Mouse (Mus musculus) Patski (cell line): Measurements from ENCODE around the gene Nup160. TPM values are rescaled to one million over a fixed set of nuclear protein-coding genes. Genes with fewer than 3 reads are reported as not detected.
A peak's percentile ranks its signal among the peaks of the same experiment; 100 is the strongest.

ENCODE experiments used
- ATAC-seq: fragments of 100-300 bp; one replicate; pipeline ENCODE4 v1.8.0; 2021
- CTCF ChIA-PET: fragments of 350-600 bp; sonication (Branson Sonifier 250); formaldehyde crosslinking; loops from one replicate; lab custom pipeline; 2022; ENCODE audit warnings: inconsistent platforms; lab: Charles Lee
- POLR2A ChIA-PET: fragments of 350-600 bp; sonication (Branson Sonifier 250); formaldehyde crosslinking; loops from one replicate; lab custom pipeline; 2022; ENCODE audit warnings: antibody characterized with exemption, inconsistent platforms; lab: Charles Lee
- DNase-seq: peaks from one replicate; pipeline ENCODE4 v3.0.0-alpha.2; 2011; ENCODE audit warnings: low read depth, low spot score
- H3K27me3 ChIP-seq: fragments of 371-371 bp; one replicate; pipeline ENCODE4 v1.5.1; 2021
- CTCF ChIP-seq: fragments of 100-300 bp; IDR thresholded peaks from one replicate; pipeline ENCODE4 v1.5.1; 2021
- in situ Hi-C: fragments of 300-500 bp; cut with MboI; formaldehyde crosslinking; loops from 3 replicates; pipeline ENCODE4 v1.11.1; 2018; ENCODE audit warnings: low pct_unique_long_range_greater_than_20kb, mixed read lengths
- polyA plus RNA-seq: library from polyadenylated mRNA; unstranded; gene quantifications from one replicate; pipeline ENCODE4 v1.2.3, GENCODE M21; 2021

Gene Nup160
- polyA plus RNA-seq, 1 experiment from 2014 or later = 32.2 TPM

DNA sequence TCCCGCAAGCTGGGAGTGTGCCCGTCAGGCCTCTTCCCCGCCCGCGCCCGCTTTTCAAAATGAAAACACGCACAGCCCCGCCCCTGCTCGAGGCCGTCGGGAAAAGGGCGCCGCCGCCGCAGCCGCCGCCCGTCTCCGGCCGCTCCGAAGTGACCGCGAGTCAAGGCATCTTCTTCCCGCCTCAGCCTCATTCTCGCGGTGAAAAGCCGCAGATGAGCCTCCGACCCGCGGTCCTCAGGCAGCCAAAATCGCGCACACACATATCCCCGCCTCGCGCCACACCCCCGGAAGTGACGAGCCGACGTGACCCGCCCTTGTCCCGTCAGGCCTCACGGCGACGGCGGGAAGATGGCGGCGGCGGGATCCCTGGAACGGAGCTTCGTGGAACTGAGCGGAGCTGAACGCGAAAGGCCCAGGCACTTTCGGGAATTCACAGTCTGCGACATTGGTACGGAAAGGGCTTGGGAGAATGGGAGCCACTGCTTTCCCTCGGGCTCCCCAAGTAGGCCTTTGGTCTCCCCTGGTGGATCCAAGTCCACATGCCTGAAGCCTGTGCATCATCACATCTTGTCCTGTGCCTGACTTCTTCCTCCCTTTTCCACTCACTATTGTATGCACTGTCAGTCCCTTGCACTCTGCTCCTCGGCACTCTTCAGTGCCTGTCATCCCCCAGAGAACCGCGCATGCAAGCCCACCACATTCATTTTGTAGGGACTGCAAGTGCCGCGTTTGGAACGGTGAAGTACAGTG is 2.2 kb downstream of the Nup160 start:
- DNase-seq = no peak
- peak; percentile 95 for ATAC-seq
- CTCF ChIA-PET = interaction anchor here (1.3 to 1.7 kb wide), 3 partner anchors 114 to 205 kb away, joined by 3 to 4 read pairs (median 3); no protein-coding TSS in a partner anchor
- no peak for TF ChIP-seq CTCF
- no peaks in the 10 kb centered on the region for H3K27me3 ChIP-seq
- in situ Hi-C loops = loop anchor here (5.0 kb wide), 1 partner anchor 97 kb away; the partner anchor contains the start of gene Ptprj
- POLR2A ChIA-PET = interaction anchor here (0.8 to 1.1 kb wide), 2 partner anchors 170 to 205 kb away, joined by 3 to 5 read pairs; no protein-coding TSS in a partner anchor

DNA sequence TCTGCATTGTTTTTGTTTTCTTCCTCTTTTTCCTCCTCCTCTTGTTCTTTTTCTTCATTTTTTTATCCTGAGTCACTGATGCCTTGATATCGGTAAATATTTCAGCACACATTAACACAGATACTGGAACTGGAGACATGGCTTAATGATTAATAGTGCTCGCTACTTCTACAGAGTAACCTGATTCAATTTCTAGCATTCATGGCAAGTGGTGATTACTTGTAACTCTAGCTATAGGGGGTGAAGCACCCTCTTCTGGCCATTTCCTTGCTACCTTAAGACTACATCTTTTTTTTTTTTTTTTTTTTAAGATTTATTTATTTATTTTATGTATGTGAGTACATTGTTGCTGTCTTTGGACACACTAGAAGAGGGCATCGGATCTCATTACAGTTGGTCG is 23.9 kb downstream of the Nup160 start:
- in situ Hi-C loops = no loop called here
- ChIA-PET CTCF (interaction anchor here (1.1 kb wide), 1 partner anchor 11 kb away, joined by 3 read pairs; no protein-coding TSS in a partner anchor), POLR2A (interaction anchor here (0.6 kb wide), 1 partner anchor 230 kb away, joined by 3 read pairs; no protein-coding TSS in a partner anchor)
- peak; percentile 40 for TF ChIP-seq CTCF
- DNase-seq = no peak
- H3K27me3 ChIP-seq = no peaks in the 10 kb centered on the region
- peak; percentile 73 for ATAC-seq

DNA sequence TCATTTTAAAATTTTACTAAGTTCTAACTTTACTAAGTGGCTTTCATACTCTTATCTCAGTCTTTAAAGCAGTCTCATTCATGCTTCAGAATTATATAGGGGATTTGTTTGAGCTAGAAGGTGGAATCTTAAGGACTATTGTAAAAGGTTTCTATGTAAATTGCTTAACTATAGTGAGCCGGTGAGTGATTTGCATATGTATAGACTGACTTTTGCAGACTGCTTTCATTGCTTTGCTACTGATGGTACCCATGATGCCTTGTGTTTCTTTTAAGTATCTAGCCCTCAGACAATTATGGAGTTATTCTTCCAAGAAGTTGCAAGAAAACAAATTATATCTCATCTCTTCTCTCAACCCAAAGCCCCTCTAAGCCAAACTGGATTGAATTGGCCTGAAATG is 31.5 kb downstream of the Nup160 start:
- ATAC-seq = no peak
- no peak for TF ChIP-seq CTCF
- in situ Hi-C loops = no loop called here
- ChIA-PET POLR2A (no interaction called here), CTCF (interaction anchor here (0.7 kb wide), 1 partner anchor 11 kb away, joined by 3 read pairs; no protein-coding TSS in a partner anchor)
- DNase-seq = no peak
- no peaks in the 10 kb centered on the region for H3K27me3 ChIP-seq

DNA sequence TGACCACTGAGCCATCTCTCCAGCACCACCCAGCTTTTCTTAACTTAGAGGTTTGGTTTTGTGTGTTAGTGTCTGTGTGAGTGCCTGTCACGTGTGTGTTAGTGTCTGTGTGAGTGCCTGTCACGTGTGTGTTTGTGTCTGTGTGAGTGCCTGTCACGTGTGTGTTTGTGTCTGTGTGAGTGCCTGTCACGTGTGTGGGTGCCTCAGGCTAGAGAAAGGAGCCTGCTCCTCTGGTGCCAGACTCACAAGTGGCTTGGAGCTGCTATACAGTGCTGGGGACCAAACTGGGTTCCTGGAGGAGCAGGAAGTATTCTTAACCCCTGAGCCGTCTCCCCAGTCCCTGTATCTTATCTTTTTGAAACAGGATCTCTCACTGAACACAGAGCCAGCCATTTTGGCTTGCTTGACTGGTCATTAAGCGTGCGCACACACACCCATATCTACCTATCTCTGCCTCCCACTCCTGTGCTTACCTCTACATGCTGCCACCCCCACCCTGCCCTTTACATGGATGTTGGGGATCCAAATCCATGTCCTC is 38.6 kb downstream of the Nup160 start:
- CTCF ChIA-PET = no interaction called here
- H3K27me3 ChIP-seq = no peaks in the 10 kb centered on the region
- DNase-seq (no peak), ATAC-seq (no peak)
- in situ Hi-C loops = no loop called here
- no peak for TF ChIP-seq CTCF
- POLR2A ChIA-PET = no interaction called here

DNA sequence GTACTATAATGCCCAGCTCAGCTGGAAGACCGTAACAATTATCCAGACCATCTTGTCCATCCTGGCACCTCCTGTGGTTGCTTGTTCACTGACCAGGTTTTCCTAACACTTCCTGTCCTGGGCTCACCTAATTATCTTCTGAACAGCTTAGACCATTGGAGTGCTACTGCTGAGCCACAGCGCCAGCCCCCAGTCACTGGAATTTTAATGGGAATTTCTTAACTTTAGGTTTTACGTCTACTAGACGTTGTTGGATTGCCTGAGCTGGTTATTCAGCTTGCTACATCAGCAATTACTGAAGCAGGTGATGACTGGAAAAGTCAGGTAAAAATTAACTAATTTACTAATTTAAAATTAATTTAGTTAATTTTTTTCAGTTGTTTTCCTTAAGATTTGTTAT is 40.4 kb downstream of the Nup160 start:
- POLR2A ChIA-PET = no interaction called here
- CTCF ChIA-PET = no interaction called here
- DNase-seq = no peak
- no peaks in the 10 kb centered on the region for H3K27me3 ChIP-seq
- TF ChIP-seq CTCF = no peak
- no peak for ATAC-seq
- in situ Hi-C loops = no loop called here

DNA sequence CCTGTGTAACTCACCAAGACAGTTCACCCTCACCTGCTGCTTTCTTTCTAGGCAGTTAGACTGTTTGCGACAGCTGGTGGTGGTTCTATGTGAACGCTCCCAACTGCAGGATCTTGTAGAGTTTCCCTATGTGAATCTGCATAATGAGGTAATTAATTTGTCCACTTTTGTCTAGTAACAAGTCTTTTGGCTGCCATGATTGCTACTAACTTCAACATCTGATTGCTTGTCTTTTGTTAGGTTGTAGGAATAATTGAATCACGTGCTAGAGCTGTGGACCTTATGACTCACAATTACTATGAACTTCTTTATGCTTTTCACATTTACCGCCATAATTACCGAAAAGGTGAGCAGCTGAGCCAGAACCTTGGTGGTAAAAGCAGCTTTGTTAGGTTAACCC is 40.9 kb downstream of the Nup160 start:
- in situ Hi-C loops = no loop called here
- no peak for ATAC-seq

DNA sequence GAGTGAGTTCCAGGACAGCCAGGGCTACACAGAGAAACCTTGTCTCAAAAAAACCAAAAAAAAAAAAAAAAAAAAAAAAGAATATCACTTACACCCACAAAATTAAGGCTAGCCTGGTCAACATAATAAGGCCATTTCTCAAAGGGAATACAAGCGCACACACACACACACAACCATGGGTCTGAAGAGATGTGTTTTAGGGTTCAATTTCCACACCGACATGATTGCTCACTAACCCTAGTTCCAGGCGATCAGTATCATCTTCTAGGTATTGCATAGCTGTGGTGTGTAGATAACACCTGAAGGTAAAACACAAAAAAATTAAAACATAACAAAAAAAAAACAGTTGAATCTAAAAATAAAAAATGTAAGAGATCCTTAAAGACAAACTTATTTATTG is 49.8 kb downstream of the Nup160 start:
- ChIA-PET CTCF (interaction anchor here (2.0 kb wide), 1 partner anchor 17 kb away, joined by 5 read pairs; no protein-coding TSS in a partner anchor), POLR2A (no interaction called here)
- TF ChIP-seq CTCF = no peak
- in situ Hi-C loops = no loop called here
- H3K27me3 ChIP-seq = no peaks in the 10 kb centered on the region
- DNase-seq (no peak), ATAC-seq (no peak)

More for the DNA sequence above, 40.9 kb downstream of the Nup160 start:
- H3K27me3 ChIP-seq = no peaks in the 10 kb centered on the region
- ChIA-PET POLR2A (no interaction called here), CTCF (no interaction called here)
- DNase-seq = no peak
- no peak for TF ChIP-seq CTCF

DNA sequence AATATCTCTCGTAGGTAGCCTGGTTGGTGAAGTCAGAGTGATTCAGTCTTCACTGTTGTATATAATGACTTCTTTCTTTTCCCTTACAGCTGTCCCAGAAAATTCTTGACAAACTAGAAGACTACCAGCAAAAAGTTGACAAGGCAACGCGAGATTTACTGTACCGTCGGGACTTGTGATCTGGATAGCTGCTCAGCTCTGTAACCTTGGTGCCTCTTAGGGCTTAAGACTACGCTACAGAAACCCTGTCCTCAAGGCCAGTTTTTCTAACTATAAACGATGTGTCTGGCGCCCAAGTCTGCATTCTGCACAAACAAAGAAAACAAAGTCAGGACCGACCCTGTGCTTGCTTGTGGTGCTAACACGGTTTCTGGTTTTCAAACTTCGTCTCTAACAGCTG is 58.3 kb downstream of the Nup160 start:
- no peaks in the 10 kb centered on the region for H3K27me3 ChIP-seq
- TF ChIP-seq CTCF = no peak
- no peak for DNase-seq
- in situ Hi-C loops = no loop called here
- ChIA-PET POLR2A (no interaction called here), CTCF (interaction anchor here (1.2 kb wide), 1 partner anchor 19 kb away, joined by 3 read pairs; no protein-coding TSS in a partner anchor)
- ATAC-seq = no peak

DNA sequence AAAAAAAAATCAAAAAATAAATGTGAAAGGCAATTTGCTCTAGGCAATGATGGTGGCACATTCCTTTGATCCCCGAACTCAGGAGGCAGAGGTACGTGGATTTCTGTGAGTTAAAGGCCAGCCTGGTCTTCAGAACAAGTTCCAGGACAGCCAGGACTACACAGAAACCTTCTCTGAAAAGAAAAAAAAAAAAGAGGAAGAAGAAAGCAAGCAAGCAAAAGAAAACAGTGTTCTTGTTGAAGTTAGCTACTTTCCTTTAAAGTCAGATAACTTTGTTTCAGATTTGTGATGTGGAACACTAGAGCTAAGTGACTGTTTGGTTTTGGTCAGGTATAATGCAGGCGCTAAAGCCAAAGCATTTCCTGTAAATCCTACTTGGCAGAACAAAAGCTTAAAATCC is 61.8 kb downstream of the Nup160 start:
- no peaks in the 10 kb centered on the region for H3K27me3 ChIP-seq
- TF ChIP-seq CTCF = no peak
- ATAC-seq = no peak
- in situ Hi-C loops = no loop called here
- POLR2A ChIA-PET = interaction anchor here (0.5 to 1.4 kb wide), 3 partner anchors 15 to 115 kb away, joined by 3 to 5 read pairs (median 3); no protein-coding TSS in a partner anchor
- DNase-seq = no peak
- CTCF ChIA-PET = interaction anchor here (1.1 to 1.7 kb wide), 5 partner anchors 10 to 91 kb away, joined by 3 to 5 read pairs (median 3); no protein-coding TSS in a partner anchor

DNA sequence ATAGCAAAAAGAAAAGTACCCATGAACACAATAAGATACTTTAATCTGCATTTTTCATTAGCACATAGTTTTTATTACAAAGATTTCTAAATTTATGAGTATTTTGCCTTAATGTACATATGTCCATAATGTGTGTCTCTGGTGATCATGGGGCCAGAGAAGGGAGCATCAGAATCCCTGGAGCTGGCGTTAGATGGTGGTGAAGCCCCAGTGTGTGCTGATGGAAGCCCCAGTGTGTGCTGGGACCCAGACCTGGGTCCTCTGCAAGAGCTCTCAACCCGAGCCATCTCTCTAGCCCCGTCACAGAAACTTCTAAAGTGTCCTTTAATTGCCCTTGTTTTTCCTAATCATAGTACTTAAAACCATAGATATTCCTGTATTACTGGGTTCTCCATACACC is 62.3 kb downstream of the Nup160 start:
- DNase-seq (no peak), ATAC-seq (no peak)
- H3K27me3 ChIP-seq = no peaks in the 10 kb centered on the region
- CTCF ChIA-PET = interaction anchor here (1.1 to 1.7 kb wide), 5 partner anchors 11 to 30 kb away, joined by 3 to 5 read pairs (median 3); no protein-coding TSS in a partner anchor
- in situ Hi-C loops = no loop called here
- no peak for TF ChIP-seq CTCF
- POLR2A ChIA-PET = interaction anchor here (0.7 kb wide), 1 partner anchor 19 kb away, joined by 3 read pairs; no protein-coding TSS in a partner anchor

DNA sequence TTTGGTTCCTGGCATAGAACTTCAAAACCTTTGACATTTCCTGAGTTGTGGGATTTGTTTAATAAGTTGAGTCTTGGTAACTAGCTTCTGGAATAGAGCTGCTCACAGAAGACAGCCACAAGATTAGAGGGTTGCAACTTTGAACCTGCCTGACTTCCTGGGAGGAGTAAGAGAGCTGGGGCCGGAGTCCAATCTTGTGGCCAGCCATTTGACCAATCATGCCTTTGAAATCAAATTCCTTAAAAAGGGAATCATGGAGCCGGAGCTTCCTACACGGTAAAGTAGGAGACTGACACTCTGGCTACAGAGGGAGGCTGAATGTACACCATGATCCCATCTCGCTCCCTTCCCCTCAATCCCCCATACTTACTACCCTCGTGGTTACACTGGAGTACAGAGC is 62.9 kb downstream of the Nup160 start:
- no peak for DNase-seq
- no peaks in the 10 kb centered on the region for H3K27me3 ChIP-seq
- no peak for TF ChIP-seq CTCF
- POLR2A ChIA-PET = no interaction called here
- in situ Hi-C loops = no loop called here
- no peak for ATAC-seq
- CTCF ChIA-PET = interaction anchor here (1.2 to 1.5 kb wide), 3 partner anchors 10 to 29 kb away, joined by 3 to 5 read pairs (median 3); no protein-coding TSS in a partner anchor
